Mouse (Mus musculus): ENCODE measurements around the gene Arhgdia. TPM values are rescaled to one million over a fixed set of nuclear protein-coding genes. Genes with fewer than 3 reads are reported as not detected.

The Arhgdia gene
- polyA plus RNA-seq, 1 experiment, result 1,072 TPM

DNA sequence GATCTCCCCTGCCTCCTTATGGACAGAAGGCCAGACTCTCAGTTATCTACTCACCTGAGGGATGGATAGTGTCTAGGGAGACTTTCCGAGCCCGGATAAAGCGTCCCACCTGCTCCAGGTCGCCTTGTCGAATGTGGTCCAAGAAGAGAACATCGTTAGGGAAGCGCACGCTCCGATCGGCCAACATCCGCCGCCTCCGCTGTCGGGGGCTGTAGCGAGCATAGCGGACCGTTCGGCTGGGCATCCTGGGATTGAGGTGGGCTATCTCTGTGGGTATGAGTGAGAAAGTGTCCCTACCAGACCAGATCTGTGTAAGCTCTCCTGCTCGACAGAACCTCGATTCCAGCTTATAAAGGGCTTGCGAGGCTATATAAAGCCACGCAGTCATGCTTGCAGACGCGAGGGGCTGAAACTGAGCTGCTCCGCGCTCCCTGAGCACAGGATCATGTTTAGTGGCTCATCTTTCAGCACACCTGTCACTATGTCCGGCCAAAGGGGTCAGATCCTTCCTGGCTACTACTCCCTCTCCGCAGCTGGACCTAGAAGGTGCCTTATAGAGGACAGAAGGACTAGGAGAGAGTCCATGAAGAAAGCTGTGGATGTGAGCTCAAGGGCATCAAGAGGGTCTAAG, 30.5 kb downstream of the Arhgdia start, which contains the start of gene Ppp1r27:
Gene Ppp1r27, minus strand, starts transcription at position 323 of the 631 bp plus-strand sequence.
- no peak for TF ChIP-seq MAX (IDR thresholded peaks at IDR 0.05)
- no peak for TF ChIP-seq MYOD1 (IDR thresholded peaks at IDR 0.05; ENCODE audit: control insufficient read depth, insufficient read length, low read depth)
- Histone ChIP-seq H3K79me3 (ENCODE audit: low read depth) (peaks cover 1% of the 10 kb centered on the region), H3K36me3 (ENCODE audit: control insufficient read depth, insufficient read depth) (no peaks in the 10 kb centered on the region), H3ac (ENCODE audit: control insufficient read depth, insufficient read length, low read depth) (peak within 1 kb of the TSS; percentile 69), H3K4me3 (ENCODE audit: insufficient read depth, poor library complexity, severe bottlenecking) (peak within 1 kb of the TSS; percentile 84), H3K79me2 (ENCODE audit: control insufficient read depth, insufficient read depth) (peaks cover 27% of the 10 kb centered on the region), H3K27me3 (ENCODE audit: control insufficient read depth, insufficient read depth, insufficient read length) (no peaks in the 10 kb centered on the region)

DNA sequence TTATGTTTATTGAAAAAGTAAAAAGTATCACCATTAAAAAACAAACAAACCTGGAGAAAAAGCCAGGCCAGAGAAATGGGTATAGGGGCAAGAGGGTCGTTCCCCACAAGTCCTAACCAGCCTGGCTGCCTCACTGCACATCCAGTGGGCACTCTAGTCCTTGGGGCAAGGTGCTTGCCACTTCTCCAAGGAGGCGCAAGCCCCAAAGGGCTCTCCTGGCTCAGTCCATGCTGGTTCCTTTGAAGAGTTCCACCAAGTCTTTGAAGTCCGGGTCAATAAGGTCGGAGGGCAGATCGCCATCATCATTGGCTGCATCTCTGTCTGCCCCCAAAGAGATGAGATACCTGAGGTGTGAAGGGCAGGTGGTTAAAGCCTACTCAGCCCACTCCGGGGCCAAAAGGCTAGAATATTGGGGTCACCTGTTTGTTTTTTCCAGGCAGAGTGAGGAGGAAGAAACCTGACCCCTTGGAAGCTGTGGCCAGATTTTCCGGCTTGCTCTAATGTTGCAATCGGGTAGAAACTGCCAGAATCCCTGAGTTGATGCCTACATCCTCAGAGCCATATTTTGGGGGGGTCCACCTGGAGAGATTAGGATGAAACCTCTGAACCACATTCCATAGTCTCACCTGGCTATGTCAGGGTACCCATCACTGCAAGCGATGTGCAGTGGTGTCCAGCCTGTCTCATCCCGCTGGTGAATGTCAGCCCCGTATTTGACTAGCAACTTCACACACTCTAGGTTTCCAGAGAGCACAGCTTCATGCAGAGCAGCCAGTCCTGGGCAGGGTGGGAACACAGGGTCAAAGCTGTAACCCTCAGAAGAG, 31.2 kb downstream of the Arhgdia start:
- TF ChIP-seq CTCF (IDR thresholded peaks at IDR 0.05; ENCODE audit: control insufficient read depth, insufficient read depth, insufficient read length) (no peak), FOSL1 (IDR thresholded peaks at IDR 0.05; ENCODE audit: insufficient read depth, low read length, poor library complexity, severe bottlenecking) (no peak), CEBPB (IDR thresholded peaks at IDR 0.05; ENCODE audit: low read depth) (no peak), MAX (IDR thresholded peaks at IDR 0.05) (no peak), USF1 (IDR thresholded peaks at IDR 0.05; ENCODE audit: low read depth) (no peak), MYOD1 (IDR thresholded peaks at IDR 0.05; ENCODE audit: control insufficient read depth, insufficient read length, low read depth) (no peak), MYOG (IDR thresholded peaks at IDR 0.05; ENCODE audit: control insufficient read depth, extremely low read depth, insufficient read length) (no peak)
- no peaks in the 10 kb centered on the region for H3K27me3 ChIP-seq (ENCODE audit: control insufficient read depth, insufficient read depth, insufficient read length)
- H3K4me3 ChIP-seq (ENCODE audit: insufficient read depth, poor library complexity, severe bottlenecking), result peak overlapping the region; percentile 84
- peaks cover 27% of the 10 kb centered on the region for H3K79me2 ChIP-seq (ENCODE audit: control insufficient read depth, insufficient read depth)
- peak overlapping the region; percentile 69 for H3ac ChIP-seq (ENCODE audit: control insufficient read depth, insufficient read length, low read depth)
- H3K36me3 ChIP-seq (ENCODE audit: control insufficient read depth, insufficient read depth), result no peaks in the 10 kb centered on the region
- peaks cover 1% of the 10 kb centered on the region for H3K79me3 ChIP-seq (ENCODE audit: low read depth)

DNA sequence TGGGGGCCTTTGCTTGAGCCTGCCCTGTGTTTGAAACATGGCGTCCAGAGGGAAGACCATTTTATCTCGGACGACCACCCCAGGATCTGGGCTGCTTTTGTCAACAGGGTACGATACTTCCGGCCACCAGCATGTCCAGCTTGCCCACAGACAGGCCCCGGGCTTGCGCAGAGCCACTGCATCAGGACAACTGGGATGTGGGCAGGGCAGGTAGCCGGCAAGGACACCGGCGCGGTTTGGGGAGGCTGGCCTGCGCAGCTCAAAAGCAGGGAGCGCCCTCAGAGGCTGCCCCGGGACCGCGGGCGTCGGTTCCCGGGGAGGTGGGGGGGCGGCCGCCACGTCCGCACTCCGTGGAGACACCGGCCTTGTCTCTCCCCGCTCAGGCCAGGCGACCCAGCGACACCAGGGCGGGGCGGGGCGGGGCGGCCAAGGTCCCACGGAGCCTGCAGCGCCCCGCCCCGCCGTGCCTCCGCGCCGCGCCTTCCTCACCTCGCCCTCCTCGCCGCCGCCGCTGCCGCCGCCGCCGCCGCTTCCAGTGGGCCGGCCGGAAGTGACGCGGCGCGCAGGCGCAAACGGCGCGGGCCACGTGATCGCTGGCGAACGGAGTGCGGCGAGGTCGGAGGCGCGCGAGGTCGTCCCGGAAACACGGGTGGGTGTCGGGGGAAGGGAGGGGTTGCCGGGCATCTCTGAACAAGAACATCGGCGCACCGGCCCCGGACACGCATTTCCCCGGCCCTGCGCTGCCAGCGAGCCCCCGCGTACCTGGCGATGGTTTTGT, 32.1 kb downstream of the Arhgdia start, which contains the start of gene Mcrip1:
Gene Mcrip1, minus strand, starts transcription at position 560 of the 778 bp plus-strand sequence.
- Histone ChIP-seq H3ac (ENCODE audit: control insufficient read depth, insufficient read length, low read depth) (peak within 1 kb of the TSS; percentile 86), H3K27me3 (ENCODE audit: control insufficient read depth, insufficient read depth, insufficient read length) (no peaks in the 10 kb centered on the region), H3K36me3 (ENCODE audit: control insufficient read depth, insufficient read depth) (no peaks in the 10 kb centered on the region), H3K4me3 (ENCODE audit: insufficient read depth, poor library complexity, severe bottlenecking) (peak within 1 kb of the TSS; percentile 84), H3K79me2 (ENCODE audit: control insufficient read depth, insufficient read depth) (peaks cover 27% of the 10 kb centered on the region), H3K79me3 (ENCODE audit: low read depth) (peaks cover 1% of the 10 kb centered on the region)
- peak; percentile 82 for TF ChIP-seq USF1 (IDR thresholded peaks at IDR 0.05; ENCODE audit: low read depth)
- TF ChIP-seq MAX (IDR thresholded peaks at IDR 0.05), result peak; percentile 97
- TF ChIP-seq CTCF (IDR thresholded peaks at IDR 0.05; ENCODE audit: control insufficient read depth, insufficient read depth, insufficient read length), result no peak

DNA sequence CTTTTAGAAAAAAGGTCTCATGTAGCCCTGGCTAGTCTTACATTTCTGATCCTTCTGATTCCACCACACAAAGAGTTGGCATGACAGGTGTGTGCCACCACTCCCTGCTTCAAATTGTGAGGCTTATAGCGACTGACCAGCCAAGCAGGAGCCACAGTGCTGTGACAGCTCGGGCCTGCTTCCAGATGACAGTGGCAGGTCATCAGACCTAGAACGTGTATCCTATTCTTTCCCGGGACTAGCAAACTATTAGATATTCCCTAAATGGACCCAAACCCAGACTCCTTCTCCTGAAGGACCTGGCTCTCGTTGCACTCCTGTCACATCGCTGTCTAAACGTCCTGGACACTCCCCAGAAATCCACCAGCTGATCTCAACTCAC, 32.6 kb downstream of the Arhgdia start:
- no peak for TF ChIP-seq MYOD1 (IDR thresholded peaks at IDR 0.05; ENCODE audit: control insufficient read depth, insufficient read length, low read depth)
- TF ChIP-seq MAX (IDR thresholded peaks at IDR 0.05), result no peak
- no peak for TF ChIP-seq FOSL1 (IDR thresholded peaks at IDR 0.05; ENCODE audit: insufficient read depth, low read length, poor library complexity, severe bottlenecking)
- TF ChIP-seq CTCF (IDR thresholded peaks at IDR 0.05; ENCODE audit: control insufficient read depth, insufficient read depth, insufficient read length), result no peak
- no peak for TF ChIP-seq CEBPB (IDR thresholded peaks at IDR 0.05; ENCODE audit: low read depth)
- TF ChIP-seq USF1 (IDR thresholded peaks at IDR 0.05; ENCODE audit: low read depth), result no peak
- TF ChIP-seq MYOG (IDR thresholded peaks at IDR 0.05; ENCODE audit: control insufficient read depth, extremely low read depth, insufficient read length), result no peak
- H3ac ChIP-seq (ENCODE audit: control insufficient read depth, insufficient read length, low read depth), result peak overlapping the region; percentile 86
- peaks cover 1% of the 10 kb centered on the region for H3K79me3 ChIP-seq (ENCODE audit: low read depth)
- H3K79me2 ChIP-seq (ENCODE audit: control insufficient read depth, insufficient read depth), result peaks cover 27% of the 10 kb centered on the region
- peak overlapping the region; percentile 84 for H3K4me3 ChIP-seq (ENCODE audit: insufficient read depth, poor library complexity, severe bottlenecking)
- no peaks in the 10 kb centered on the region for H3K27me3 ChIP-seq (ENCODE audit: control insufficient read depth, insufficient read depth, insufficient read length)
- peaks cover 2% of the 10 kb centered on the region for H3K36me3 ChIP-seq (ENCODE audit: control insufficient read depth, insufficient read depth)

DNA sequence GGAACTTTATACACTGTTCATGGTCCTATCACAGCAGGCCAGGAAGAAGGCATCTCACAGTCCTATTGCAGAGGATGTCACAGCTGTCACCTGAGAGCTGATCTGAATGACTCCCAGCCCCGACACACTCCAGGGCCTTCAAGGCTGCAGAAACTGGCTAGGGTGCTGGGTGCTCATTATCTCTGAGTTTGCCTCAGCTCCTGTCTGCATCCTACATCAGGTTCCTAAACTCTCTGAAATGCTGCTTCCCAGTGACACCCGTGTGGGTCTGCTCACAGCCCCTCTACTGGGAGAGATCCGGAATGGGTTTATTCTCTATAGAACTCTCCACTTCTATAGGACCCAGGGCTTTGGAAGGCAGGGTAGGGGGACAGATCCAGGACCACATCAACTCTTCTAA, 33.2 kb downstream of the Arhgdia start:
- no peaks in the 10 kb centered on the region for H3K27me3 ChIP-seq (ENCODE audit: control insufficient read depth, insufficient read depth, insufficient read length)
- peak overlapping the region; percentile 84 for H3K4me3 ChIP-seq (ENCODE audit: insufficient read depth, poor library complexity, severe bottlenecking)
- peaks cover 1% of the 10 kb centered on the region for H3K79me3 ChIP-seq (ENCODE audit: low read depth)
- H3ac ChIP-seq (ENCODE audit: control insufficient read depth, insufficient read length, low read depth), result no peak overlapping the region
- H3K79me2 ChIP-seq (ENCODE audit: control insufficient read depth, insufficient read depth), result peaks cover 27% of the 10 kb centered on the region
- TF ChIP-seq USF1 (IDR thresholded peaks at IDR 0.05; ENCODE audit: low read depth) (no peak), MYOD1 (IDR thresholded peaks at IDR 0.05; ENCODE audit: control insufficient read depth, insufficient read length, low read depth) (no peak), CTCF (IDR thresholded peaks at IDR 0.05; ENCODE audit: control insufficient read depth, insufficient read depth, insufficient read length) (no peak), CEBPB (IDR thresholded peaks at IDR 0.05; ENCODE audit: low read depth) (no peak)
- peaks cover 5% of the 10 kb centered on the region for H3K36me3 ChIP-seq (ENCODE audit: control insufficient read depth, insufficient read depth)

Data from C2C12 (cell line).